In the genomic region with DNA sequence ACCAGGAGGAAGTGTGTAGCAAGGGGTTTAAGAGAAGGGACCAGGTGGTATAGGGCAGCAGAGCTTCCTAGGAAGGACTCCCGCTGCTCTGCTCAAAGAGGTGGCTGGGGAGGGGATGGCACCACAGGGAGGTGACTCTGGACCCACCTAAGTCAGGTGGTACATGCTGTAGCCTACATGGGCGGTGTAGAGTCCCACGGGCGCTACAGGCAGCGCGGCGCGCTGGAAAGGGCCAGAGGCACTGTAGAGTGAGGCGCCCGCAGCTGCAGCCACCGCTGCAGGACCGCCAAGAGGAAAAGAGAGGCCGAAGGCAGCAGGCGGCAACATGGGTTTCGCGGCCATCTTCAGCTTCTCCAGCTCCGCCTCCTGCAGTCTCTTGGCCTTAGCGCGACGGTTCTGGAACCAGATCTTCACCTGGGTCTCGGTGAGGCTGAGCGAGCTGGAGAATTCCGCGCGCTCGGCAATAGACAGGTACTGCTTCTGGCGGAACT, we compare ENCODE assay signal across 13 mouse cellular contexts. TPM values are rescaled to one million over a fixed set of nuclear protein-coding genes. Genes with fewer than 3 reads are reported as not detected.
A peak's percentile ranks its signal among the peaks of the same experiment; 100 is the strongest.
DNase-seq lines count a peak whose midpoint lies in the region; ATAC-seq lines count a peak whose summit lies in the region.
"Had no signal": no experiment of that assay in that cellular context is flagged by ENCODE, and none has a peak within 500 bp of the region (broad histone marks: within the 10 kb centered on the region; RNA-seq: fewer than 3 reads in every experiment).

No protein-coding gene starts in this region.

- H3K9me3 ChIP-seq in heart, embryonic 14.5 days (ENCODE audit: control insufficient read depth, low read length), result no peaks in the 10 kb centered on the region
- H3K9me3 ChIP-seq in hindbrain, embryonic 12.5 days (replicated peaks), result no peaks in the 10 kb centered on the region
- no peaks in the 10 kb centered on the region for H3K9me3 ChIP-seq in midbrain, embryonic 15.5 days

- H3K27ac ChIP-seq in heart, embryonic 14.5 days (replicated peaks in 1 of 2; ENCODE audit: control insufficient read depth in 1 of 2, insufficient read depth in 1 of 2, low read depth in 2 of 2, low read length in 2 of 2), result no peak overlapping the region
- no peak overlapping the region for H3K27ac ChIP-seq in hindbrain, embryonic 12.5 days
- no peak overlapping the region for H3K27ac ChIP-seq in midbrain, embryonic 15.5 days
- H3K27ac ChIP-seq: macrophage had no signal

- intact Hi-C loops in heart, postnatal 25 days (cut with DNase I), result loop anchor here (5.0 to 10.0 kb wide), 3 partner anchors 221 to 394 kb away; no protein-coding TSS in a partner anchor

- H3K4me2 ChIP-seq in heart, embryonic 14.5 days (ENCODE audit: low read length), result peak overlapping the region; percentile 99
- peak overlapping the region; percentile 63 for H3K4me2 ChIP-seq in hindbrain, embryonic 12.5 days (replicated peaks)
- H3K4me2 ChIP-seq in midbrain, embryonic 15.5 days, result peak overlapping the region; percentile 2

- H3K36me3 ChIP-seq in heart, embryonic 14.5 days (ENCODE audit: control insufficient read depth, insufficient read depth, low read length), result no peaks in the 10 kb centered on the region
- H3K36me3 ChIP-seq in hindbrain, embryonic 12.5 days, result no peaks in the 10 kb centered on the region
- no peaks in the 10 kb centered on the region for H3K36me3 ChIP-seq in midbrain, embryonic 15.5 days (replicated peaks)

- peak overlapping the region; percentile 6 to 64; a peak in 3 of 4 replicates for H3K4me3 ChIP-seq in heart, embryonic 14.5 days (ENCODE audit: control insufficient read depth in 1 of 2, insufficient read depth in 1 of 2, low read depth in 1 of 2, low read length in 2 of 2)
- H3K4me3 ChIP-seq in hindbrain, embryonic 12.5 days, result peak overlapping the region; percentile 49
- H3K4me3 ChIP-seq in midbrain, embryonic 15.5 days, result 0 out of 2 replicates have a peak overlapping the region, but pooled peaks have one; percentile 3

- no peak for DNase-seq in heart, postnatal 25 days (ENCODE audit: low spot score)
- peak; percentile 62 for DNase-seq in embryo, embryonic 11 days
- DNase-seq in layer of hippocampus, postnatal 36 days, result no peak
- no peak for DNase-seq in gastrocnemius, postnatal 10 days
- DNase-seq in cerebellum, adult 9-11 months, result no peak
- DNase-seq: cerebellum, adult 8-10 months; kidney, postnatal 14 days; thymus, postnatal 4 days had no signal

- WGBS in heart, embryonic 14.5 days, result 18% methylated on average over 26 of the region's 27 CpGs
- WGBS in hindbrain, embryonic 12.5 days, result 2% methylated on average over 27 of the region's 27 CpGs
- WGBS in midbrain, embryonic 15.5 days, result 2% methylated on average over 27 of the region's 27 CpGs

- H3K4me1 ChIP-seq in heart, embryonic 14.5 days (ENCODE audit: control insufficient read depth in 2 of 2, insufficient read depth in 2 of 2, low read length in 2 of 2), result peaks cover 3 to 21% of the 10 kb centered on the region in 2 experiments; a peak in 2 of 4 replicates
- H3K4me1 ChIP-seq in hindbrain, embryonic 12.5 days, result peaks cover 44% of the 10 kb centered on the region
- H3K4me1 ChIP-seq in midbrain, embryonic 15.5 days, result peaks cover 37% of the 10 kb centered on the region

- H3K27me3 ChIP-seq in heart, embryonic 14.5 days (ENCODE audit: control insufficient read depth, insufficient read depth, low read length), result peaks cover 90% of the 10 kb centered on the region
- H3K27me3 ChIP-seq in hindbrain, embryonic 12.5 days, result peaks cover 93% of the 10 kb centered on the region
- peaks cover 82% of the 10 kb centered on the region for H3K27me3 ChIP-seq in midbrain, embryonic 15.5 days (replicated peaks)

- ATAC-seq in heart, embryonic 14.5 days (ENCODE audit: insufficient number of reproducible peaks, insufficient read depth, low FRiP score, low read depth), result no peak
- ATAC-seq in hindbrain, embryonic 12.5 days (ENCODE audit: low FRiP score), result no peak
- no peak for ATAC-seq in midbrain, embryonic 15.5 days (replicated peaks)
- ATAC-seq: CD4-positive, CD25-positive, alpha-beta regulatory T cell, adult 4 months had no signal

- H3K9ac ChIP-seq in heart, embryonic 14.5 days (ENCODE audit: low read length), result no peak overlapping the region
- H3K9ac ChIP-seq in hindbrain, embryonic 12.5 days, result no peak overlapping the region; the same call in 1 of the 2 replicates
- H3K9ac ChIP-seq in midbrain, embryonic 15.5 days, result no peak overlapping the region

RNA-seq across cellular contexts. Expression of a gene that starts 3.2 kb away (rescaled TPM):
- 8.3 and 8.7 TPM in 2 replicates for polyA plus RNA-seq in heart, embryonic 14.5 days (2014; fragmentation: Nextera tagmentation; extraction: Ambion mirVana)
- 1 to 10 TPM; 4.0 to 5.1 TPM for total RNA-seq in heart, postnatal 25 days (2021)
- polyA plus RNA-seq in hindbrain, embryonic 12.5 days (2016; fragmentation: Nextera tagmentation; extraction: Ambion mirVana), result 95.6 and 118 TPM in 2 replicates
- polyA plus RNA-seq in midbrain, embryonic 15.5 days (2015; fragmentation: Nextera tagmentation; extraction: Ambion mirVana), result 15.5 and 17.2 TPM in 2 replicates
- 1 to 10 TPM; 4.7 to 5.8 TPM for total RNA-seq in layer of hippocampus, postnatal 36 days (2021)
- total RNA-seq in gastrocnemius, postnatal 10 days (2021), result 1 to 10 TPM; 4.1 to 4.4 TPM
- polyA plus RNA-seq: CD4-positive, CD25-positive, alpha-beta regulatory T cell, adult 4 months; macrophage had no signal

Comparison
In these comparisons a context has a peak if more than half of its experiments do, and no peak if none do; other contexts are left out.
1. H3K4me2 ChIP-seq: peak in every context shown above with its lines; median percentile 99 in heart, embryonic 14.5 days; 63 in hindbrain, embryonic 12.5 days; 2 in midbrain, embryonic 15.5 days.